Mouse (Mus musculus): ENCODE data around the gene Btbd17.

DNA sequence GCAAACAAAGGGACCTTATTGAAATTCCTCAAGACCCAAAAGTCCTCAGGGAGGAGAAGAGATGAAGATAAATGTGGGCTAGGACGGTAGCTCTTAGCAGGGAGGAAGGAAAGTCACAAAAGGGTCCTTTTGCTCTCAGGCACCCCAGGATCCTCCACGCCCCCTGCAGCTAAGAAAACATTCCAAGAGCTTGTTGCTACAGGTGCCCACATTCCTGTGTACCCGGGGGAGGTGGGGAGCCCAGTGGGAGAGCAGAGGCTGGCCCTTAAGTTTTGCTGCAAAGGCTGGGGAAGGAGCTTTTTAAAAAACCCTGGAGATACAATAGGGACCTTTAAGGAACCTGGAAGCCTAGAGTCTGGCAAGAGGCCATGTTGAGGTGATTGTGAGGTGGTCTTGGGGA lies 24.7 kb upstream of the Btbd17 start:
- no peak for TF ChIP-seq GATA1 (IDR thresholded peaks at IDR 0.05; ENCODE audit: low read length)
- no peak for TF ChIP-seq TAL1 (IDR thresholded peaks at IDR 0.05; ENCODE audit: low read length)
